Mouse (Mus musculus): ENCODE results near the gene Snx18.

Snx18 gene

DNA sequence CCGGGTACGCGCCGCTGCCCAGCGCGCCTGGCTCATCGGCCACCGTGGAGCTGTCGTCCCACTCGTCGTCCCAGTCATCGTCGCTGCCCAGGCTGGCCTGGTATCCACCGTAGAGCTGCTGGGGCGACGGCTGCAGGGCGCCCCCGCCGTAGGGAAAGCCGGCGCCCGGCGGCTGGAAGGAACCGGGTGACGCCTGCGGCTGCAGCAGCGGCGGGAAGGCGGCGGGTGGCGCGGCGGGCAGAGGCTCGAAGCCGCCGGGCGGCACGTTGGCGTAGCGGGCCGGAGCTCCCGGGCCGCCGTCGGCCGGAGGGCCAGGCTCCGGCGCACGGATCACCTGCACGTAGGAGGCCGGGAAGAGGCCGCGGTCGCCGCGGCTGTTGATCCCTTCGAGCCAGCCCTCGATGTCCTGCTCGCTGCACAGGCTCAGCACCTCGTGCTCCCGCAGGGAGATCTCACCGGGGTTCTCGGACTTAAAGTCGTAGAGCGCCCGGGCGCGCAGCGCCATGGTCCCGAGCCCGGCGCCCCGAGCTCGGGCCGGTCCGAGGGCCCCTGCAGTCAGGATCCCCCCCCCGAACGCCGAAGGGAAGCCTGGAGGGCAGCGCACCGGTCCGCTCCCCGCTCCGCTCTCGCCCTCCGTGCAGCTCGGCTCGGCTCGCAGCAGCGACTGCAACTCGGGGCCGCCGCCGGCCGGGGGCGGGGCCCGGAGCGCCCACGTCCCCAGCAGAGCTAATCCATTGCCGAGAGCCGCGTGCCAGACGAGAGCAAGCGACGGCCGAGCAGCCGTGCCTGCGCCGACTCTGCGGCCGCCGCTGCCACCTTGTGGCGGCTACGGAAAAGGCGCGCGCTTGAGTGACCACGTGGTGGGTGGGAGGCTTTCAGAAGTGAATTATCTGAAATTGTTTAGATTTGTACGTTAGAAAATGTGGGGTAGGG is at the start of gene Snx18:
Snx18 (minus strand) TSS at position 674 of the 933 bp plus-strand sequence.
- DNase-seq (ENCODE audit: extremely low spot score, low spot score) = peak; percentile 91

GRCm38 (mm10) chr13:113663883-113664282 is 45.5 kb upstream of the Snx18 start:
- DNase-seq (ENCODE audit: extremely low spot score, low spot score) = no peak

DNA sequence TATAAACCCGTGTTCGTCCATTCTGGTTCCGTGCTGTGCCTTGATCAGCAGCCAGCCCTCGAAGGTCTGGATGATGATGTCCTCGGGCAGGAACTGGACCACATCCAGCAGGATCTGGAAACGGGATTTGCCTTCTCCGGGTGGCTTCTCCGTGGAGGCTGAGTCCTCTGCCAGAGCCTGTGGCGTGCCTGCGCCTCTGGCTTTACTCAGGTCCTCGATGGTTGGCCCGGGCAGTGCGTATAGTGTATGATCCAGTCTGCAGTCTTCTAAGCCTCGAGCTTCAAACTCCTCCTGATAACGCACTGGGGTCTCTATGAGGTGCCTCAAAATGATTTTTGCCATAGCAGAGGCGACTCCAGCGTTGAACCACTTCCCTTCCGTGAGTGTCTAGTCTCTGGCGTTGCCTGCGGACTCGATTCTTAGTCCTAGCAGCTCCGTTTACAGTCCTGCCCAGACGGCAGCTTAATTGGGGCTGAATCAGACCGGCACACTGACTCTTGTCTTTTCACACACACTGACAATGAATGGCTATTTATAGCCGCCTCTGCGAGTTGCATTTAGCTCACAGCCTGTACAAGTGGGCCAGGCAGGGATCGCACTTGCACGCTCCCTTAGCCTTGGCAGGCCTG is 44.9 kb upstream of the Snx18 start, which contains the start of gene Hspb3:
Hspb3 (minus strand) TSS at position 526 of the 629 bp plus-strand sequence.
- no peak for DNase-seq (ENCODE audit: extremely low spot score, low spot score)

- DNase-seq (ENCODE audit: extremely low spot score, low spot score) = no peak
Measured at GRCm38 (mm10) chr13:113661826-113662271, 43.5 kb upstream of the Snx18 start.

DNA sequence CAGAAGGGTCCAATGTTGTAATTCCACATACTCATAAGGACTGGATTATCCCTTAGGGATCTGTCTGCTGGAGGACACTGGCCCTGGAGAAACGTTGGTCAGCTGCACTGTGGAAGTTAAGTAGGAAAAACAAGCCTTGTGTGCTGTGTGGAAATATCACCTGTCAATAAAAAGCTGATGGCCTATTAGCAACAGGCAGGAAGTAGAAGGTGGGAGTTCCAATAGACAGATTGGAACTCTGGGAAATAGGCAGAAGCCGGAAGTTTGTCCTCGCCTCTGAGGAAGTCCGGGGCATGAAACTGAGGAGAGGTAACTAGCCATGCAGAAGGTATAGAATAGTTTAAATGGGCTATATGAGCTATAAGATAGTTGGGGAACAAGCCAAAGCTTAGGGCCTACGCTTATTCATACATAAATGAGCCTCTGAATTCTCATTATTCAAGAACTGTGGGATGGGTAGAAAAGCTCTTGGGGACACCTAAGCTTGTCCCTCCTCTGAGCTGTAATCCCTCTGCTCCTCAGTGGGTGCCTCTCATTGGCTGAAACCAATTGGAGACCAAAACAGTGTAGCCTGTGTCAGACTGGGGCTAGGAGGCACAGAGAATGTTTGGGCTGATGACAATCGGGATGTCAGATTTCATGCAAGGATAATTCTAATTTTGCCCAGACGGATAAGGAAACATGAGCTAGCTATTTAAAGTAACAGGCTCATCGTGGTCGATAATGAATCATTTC is 42.4 kb upstream of the Snx18 start:
- no peak for DNase-seq (ENCODE audit: extremely low spot score, low spot score)

DNA sequence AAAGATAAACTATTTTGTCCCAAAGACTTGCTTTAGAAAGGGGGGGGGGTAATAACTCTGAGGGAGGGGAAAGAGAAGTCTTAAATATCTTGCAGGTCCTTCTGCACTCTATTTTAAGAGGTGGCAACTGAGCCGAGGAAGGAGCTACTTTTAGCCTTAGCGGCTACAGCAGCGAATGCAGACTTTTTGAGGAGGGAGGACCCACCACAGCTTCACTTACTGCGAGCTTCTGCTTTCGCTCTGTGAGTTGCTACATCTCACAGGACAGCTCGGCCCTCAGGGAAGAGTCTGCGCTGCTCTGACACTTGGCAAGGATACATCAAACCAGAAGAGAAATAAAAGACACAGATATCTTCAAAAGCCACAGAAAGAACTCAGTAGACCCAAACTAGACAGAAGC is 38.8 kb upstream of the Snx18 start:
- DNase-seq (ENCODE audit: extremely low spot score, low spot score) = no peak

GRCm38 (mm10) chr13:113656639-113657038 is 38.3 kb upstream of the Snx18 start:
- no peak for DNase-seq (ENCODE audit: extremely low spot score, low spot score)

- DNase-seq (ENCODE audit: extremely low spot score, low spot score) = no peak
Measured at GRCm38 (mm10) chr13:113655511-113655910, 37.1 kb upstream of the Snx18 start.

GRCm38 (mm10) chr13:113640944-113641597 is 22.7 kb upstream of the Snx18 start:
- no peak for DNase-seq (ENCODE audit: extremely low spot score, low spot score)

DNA sequence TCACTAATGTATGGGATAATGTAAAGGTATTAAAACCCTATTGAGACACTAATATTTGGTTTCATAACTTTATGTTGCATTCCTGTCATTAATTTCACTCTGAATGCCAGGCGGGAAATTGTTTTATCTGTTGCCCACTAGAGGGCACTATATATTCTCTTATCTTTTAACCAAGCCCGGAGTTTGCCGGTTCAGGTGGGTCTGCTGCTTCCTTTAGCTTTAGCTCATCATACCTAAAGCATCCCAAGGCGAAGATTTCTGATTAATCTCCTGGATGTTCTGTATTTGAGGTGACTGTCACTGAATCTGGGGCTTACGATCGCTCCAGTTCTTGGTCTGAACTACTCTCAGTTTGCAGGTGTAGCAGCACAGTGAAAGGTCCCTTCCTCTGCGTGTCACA is 20.6 kb upstream of the Snx18 start:
- DNase-seq (ENCODE audit: extremely low spot score, low spot score) = no peak

GRCm38 (mm10) chr13:113635799-113636222 is 17.4 kb upstream of the Snx18 start:
- DNase-seq (ENCODE audit: extremely low spot score, low spot score) = no peak

GRCm38 (mm10) chr13:113634732-113635481 is 16.5 kb upstream of the Snx18 start:
- DNase-seq (ENCODE audit: extremely low spot score, low spot score) = no peak

DNA sequence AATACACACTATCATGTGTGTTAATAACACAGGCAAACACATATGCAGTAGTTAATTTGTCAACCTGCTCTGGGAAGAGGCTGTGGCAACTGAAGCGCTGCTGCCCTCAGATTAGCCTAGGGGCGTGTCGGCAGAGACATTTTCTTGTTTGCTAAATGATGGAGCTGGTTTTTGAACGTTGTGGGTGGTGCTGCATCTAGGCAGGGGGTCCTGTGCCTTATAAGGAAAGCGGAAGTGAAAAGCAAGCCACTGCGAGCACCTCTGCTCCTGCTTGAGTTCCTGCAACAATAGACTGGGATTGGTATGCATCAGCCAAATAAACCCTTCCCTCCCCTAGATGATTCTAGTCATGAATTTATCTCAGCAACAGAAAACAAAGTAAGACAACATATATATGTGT is 14.1 kb upstream of the Snx18 start:
- no peak for DNase-seq (ENCODE audit: extremely low spot score, low spot score)

- no peak for DNase-seq (ENCODE audit: extremely low spot score, low spot score)
Measured at GRCm38 (mm10) chr13:113627601-113628000, 9.2 kb upstream of the Snx18 start.

DNA sequence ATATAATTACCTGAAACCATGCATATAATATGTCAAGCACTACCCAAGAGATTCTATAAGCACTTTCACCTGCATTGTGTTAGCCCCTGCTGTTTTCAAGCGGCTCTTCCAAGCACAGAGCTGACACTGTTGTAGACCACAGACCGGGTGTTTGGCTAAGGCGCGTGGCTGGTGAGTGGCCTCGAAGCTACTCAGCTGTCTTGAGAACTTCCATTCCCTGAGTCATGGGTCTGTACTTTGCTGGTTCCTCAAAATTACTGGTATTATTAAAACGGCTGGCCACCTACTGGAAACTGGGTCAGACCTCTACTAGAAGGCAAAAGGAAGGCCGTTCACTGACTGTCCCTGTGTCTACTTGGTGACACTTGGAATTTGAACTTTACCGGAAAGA is 4.5 kb upstream of the Snx18 start:
- DNase-seq (ENCODE audit: extremely low spot score, low spot score) = no peak

GRCm38 (mm10) chr13:113622122-113622864 is 3.9 kb upstream of the Snx18 start:
- DNase-seq (ENCODE audit: extremely low spot score, low spot score) = peak; percentile 52

GRCm38 (mm10) chr13:113619003-113619402 is 639 bp upstream of the Snx18 start:
- no peak for DNase-seq (ENCODE audit: extremely low spot score, low spot score)

GRCm38 (mm10) chr13:113617338-113617890 is 950 bp downstream of the Snx18 start:
- peak; percentile 69 for DNase-seq (ENCODE audit: extremely low spot score, low spot score)

- DNase-seq (ENCODE audit: extremely low spot score, low spot score) = no peak
Measured at GRCm38 (mm10) chr13:113616751-113617337, 1.5 kb downstream of the Snx18 start.

Measured in neural tube, embryonic 10.5 days (tissue).